Mouse (Mus musculus): ENCODE data around the gene Slc35g3. TPM values are rescaled to one million over a fixed set of nuclear protein-coding genes. Genes with fewer than 3 reads are reported as not detected.

Slc35g3 gene
- 0.21 and 0.22 TPM in 2 replicates for polyA plus RNA-seq (2015; fragmentation: Nextera tagmentation; extraction: Ambion mirVana)

DNA sequence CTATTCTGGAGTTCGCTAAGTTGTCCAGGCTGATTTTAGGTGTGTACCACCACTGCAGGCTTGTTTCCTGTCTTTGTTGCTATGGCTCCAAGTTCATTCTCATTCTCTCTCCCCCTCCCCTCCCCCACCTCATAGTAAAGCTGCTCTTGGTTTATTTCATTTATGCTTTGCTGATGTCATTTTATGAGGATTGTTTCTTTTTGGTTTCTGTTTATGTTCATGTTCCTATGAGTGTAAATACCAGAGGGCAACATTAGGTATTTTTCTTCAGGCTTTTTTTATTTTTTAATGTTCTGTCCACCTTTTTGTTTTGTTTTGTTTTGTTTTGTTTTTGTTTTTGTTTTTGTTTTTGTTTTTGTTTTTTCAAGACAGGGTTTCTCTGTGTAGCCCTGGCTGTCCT, at the start of gene Slc35g3:
Gene Slc35g3 (minus strand): TSS at position 101 of the 400 bp plus-strand sequence.
- no peaks in the 10 kb centered on the region for H3K36me3 ChIP-seq (ENCODE audit: control insufficient read depth, insufficient read depth, low read length)
- WGBS: 81% methylated on average over 1 of the region's 1 CpGs
- peaks cover 29% of the 10 kb centered on the region for H3K4me1 ChIP-seq (ENCODE audit: control insufficient read depth, insufficient read depth, low read length)
- H3K27ac ChIP-seq (ENCODE audit: low read length): peak within 1 kb of the TSS; percentile 99
- H3K4me3 ChIP-seq (ENCODE audit: low read depth, low read length): no peak within 1 kb of the TSS
- no peak within 1 kb of the TSS for H3K9ac ChIP-seq (ENCODE audit: low read depth, low read length)
- ATAC-seq: no peak
- H3K9me3 ChIP-seq (replicated peaks; ENCODE audit: control insufficient read depth, low read length, poor library complexity, severe bottlenecking): no peaks in the 10 kb centered on the region
- no peaks in the 10 kb centered on the region for H3K27me3 ChIP-seq (ENCODE audit: control insufficient read depth, insufficient read depth, low read depth, low read length)
- H3K4me2 ChIP-seq (ENCODE audit: low read length): no peak within 1 kb of the TSS

DNA sequence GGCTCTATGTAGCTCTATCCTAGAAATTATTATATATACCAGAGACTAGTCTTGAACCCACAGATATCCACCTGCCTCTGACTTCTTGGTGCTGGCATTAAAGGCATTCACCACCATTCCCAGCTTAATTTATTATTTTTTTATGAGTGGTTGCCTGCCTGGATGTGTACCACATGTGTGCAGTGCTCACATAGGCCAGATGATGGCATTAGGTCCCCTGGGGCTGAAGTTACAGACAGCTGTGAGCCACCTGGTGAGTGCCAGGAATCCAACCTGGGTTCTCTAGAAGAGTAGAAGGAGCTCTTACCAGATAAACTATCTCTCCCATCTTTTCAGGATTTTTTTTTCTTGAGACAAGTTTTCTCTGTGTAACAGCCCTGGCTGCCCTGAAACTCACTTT, 48.5 kb upstream of the Slc35g3 start:
- no peak overlapping the region for H3K27ac ChIP-seq (ENCODE audit: low read length)
- no peak overlapping the region for H3K4me3 ChIP-seq (ENCODE audit: low read depth, low read length)
- no peak overlapping the region for H3K9ac ChIP-seq (ENCODE audit: low read depth, low read length)
- no peak for ATAC-seq
- no peak overlapping the region for H3K4me2 ChIP-seq (ENCODE audit: low read length)
- peaks cover 9% of the 10 kb centered on the region for H3K27me3 ChIP-seq (ENCODE audit: control insufficient read depth, insufficient read depth, low read depth, low read length)
- H3K9me3 ChIP-seq (replicated peaks; ENCODE audit: control insufficient read depth, low read length, poor library complexity, severe bottlenecking): no peaks in the 10 kb centered on the region
- no peaks in the 10 kb centered on the region for H3K4me1 ChIP-seq (ENCODE audit: control insufficient read depth, insufficient read depth, low read length)
- H3K36me3 ChIP-seq (ENCODE audit: control insufficient read depth, insufficient read depth, low read length): no peaks in the 10 kb centered on the region

DNA sequence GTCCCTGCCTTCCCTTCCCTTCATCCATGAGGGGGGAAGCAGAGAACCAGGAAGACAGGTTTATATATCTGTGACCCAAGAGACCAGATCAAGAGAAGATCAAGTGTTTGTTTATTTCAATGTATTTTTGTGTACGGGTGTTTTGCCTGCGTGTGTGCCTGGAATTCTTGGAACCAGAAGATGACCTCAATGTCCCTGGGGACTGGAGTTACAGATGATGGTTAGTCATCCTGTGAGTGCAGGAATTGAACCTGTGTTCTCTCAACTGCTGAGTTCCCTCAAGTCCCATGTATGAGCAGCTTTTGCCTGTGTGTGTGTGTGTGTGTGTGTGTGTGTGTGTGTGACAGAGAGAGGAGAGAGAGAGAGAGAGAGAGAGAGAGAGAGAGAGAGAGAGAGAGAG, 45.9 kb upstream of the Slc35g3 start:
- Histone ChIP-seq H3K4me2 (ENCODE audit: low read length) (no peak overlapping the region), H3K4me1 (ENCODE audit: control insufficient read depth, insufficient read depth, low read length) (peaks cover 24% of the 10 kb centered on the region), H3K9ac (ENCODE audit: low read depth, low read length) (no peak overlapping the region), H3K36me3 (ENCODE audit: control insufficient read depth, insufficient read depth, low read length) (no peaks in the 10 kb centered on the region), H3K9me3 (replicated peaks; ENCODE audit: control insufficient read depth, low read length, poor library complexity, severe bottlenecking) (no peaks in the 10 kb centered on the region), H3K27me3 (ENCODE audit: control insufficient read depth, insufficient read depth, low read depth, low read length) (peaks cover 16% of the 10 kb centered on the region), H3K4me3 (ENCODE audit: low read depth, low read length) (no peak overlapping the region), H3K27ac (ENCODE audit: low read length) (no peak overlapping the region)
- ATAC-seq: no peak
- 89% methylated on average over 2 of the region's 2 CpGs for WGBS

DNA sequence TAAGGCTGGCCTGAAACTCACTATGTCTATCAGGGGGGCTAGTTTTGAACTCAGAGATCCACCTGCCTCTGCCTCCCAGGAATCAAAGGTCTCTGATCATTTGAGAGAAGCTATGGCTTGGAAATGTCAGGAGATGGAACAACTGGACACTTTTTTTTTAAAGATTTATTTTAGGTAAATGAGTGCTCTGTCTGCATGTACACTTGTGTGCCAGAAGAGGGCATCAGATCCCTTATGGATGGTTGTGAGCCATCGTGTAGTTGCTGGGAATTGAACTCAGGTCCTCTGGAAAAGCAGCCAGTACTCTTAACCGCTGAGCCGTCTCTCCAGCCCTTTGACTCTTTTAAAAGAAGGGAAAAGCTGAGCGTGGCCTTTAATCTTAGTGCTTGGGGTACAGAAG, 44.6 kb upstream of the Slc35g3 start:
- H3K4me3 ChIP-seq (ENCODE audit: low read depth, low read length): no peak overlapping the region
- no peak overlapping the region for H3K27ac ChIP-seq (ENCODE audit: low read length)
- no peaks in the 10 kb centered on the region for H3K9me3 ChIP-seq (replicated peaks; ENCODE audit: control insufficient read depth, low read length, poor library complexity, severe bottlenecking)
- peaks cover 36% of the 10 kb centered on the region for H3K4me1 ChIP-seq (ENCODE audit: control insufficient read depth, insufficient read depth, low read length)
- H3K9ac ChIP-seq (ENCODE audit: low read depth, low read length): no peak overlapping the region
- H3K36me3 ChIP-seq (ENCODE audit: control insufficient read depth, insufficient read depth, low read length): no peaks in the 10 kb centered on the region
- peaks cover 16% of the 10 kb centered on the region for H3K27me3 ChIP-seq (ENCODE audit: control insufficient read depth, insufficient read depth, low read depth, low read length)
- no peak overlapping the region for H3K4me2 ChIP-seq (ENCODE audit: low read length)
- ATAC-seq: no peak
- WGBS: 86% methylated on average over 4 of the region's 4 CpGs

DNA sequence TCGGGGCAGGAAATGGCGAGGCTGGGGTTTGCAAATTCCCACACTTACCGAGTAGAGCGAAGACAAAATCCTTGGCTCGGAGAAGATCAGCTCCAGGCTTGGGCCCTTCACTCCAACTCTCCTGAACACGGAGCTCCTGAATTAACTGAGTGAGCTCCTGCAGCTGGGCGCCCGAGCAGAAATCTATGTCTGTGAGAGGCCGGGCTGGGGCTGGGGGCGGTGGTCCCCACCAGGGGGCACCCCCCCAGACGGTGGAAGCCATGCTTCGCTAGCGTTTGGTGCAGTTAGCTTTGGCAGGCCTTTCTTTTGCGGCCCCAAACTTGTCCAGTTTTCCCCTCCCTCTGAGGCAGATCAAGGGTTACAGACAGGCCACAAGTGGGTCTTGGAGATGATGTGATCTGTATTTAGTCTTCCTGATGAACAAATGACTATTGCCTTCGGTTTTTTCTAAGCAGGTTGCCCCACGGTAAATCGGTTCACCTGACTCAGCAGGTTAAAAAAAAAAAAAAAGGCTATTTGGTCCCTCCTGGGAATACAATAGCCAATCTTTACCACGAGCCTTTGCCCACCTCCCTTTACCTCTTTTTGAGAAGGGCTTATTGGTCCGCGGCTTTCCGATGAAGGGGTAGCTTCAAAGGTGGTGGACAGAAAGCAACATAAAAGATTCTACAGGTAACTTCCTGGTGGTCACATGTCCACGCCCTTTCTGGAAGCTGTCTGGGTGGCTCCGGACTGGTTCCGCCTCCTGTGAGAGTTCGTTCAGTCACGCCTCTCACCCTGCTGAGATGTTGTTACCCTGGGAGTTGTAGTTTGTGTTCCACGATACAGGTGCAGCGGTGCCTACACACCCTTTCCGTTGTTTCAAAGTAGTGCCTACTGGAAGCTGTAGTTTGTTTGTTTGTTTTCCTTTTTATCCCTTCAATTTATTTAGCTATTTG, 43.5 kb upstream of the Slc35g3 start, which contains the start of gene Tmem102:
Gene Tmem102 (minus strand): TSS at position 653 of the 938 bp plus-strand sequence.
- peaks cover 38% of the 10 kb centered on the region for H3K4me1 ChIP-seq (ENCODE audit: control insufficient read depth, insufficient read depth, low read length)
- peak within 1 kb of the TSS; percentile 90 for H3K4me2 ChIP-seq (ENCODE audit: low read length)
- 0 out of 2 replicates have a peak within 1 kb of the TSS, but pooled peaks have one; percentile 1 for H3K4me3 ChIP-seq (ENCODE audit: low read depth, low read length)
- H3K27ac ChIP-seq (ENCODE audit: low read length): no peak within 1 kb of the TSS
- 8% methylated on average over 29 of the region's 29 CpGs for WGBS
- no peak for ATAC-seq
- peaks cover 16% of the 10 kb centered on the region for H3K27me3 ChIP-seq (ENCODE audit: control insufficient read depth, insufficient read depth, low read depth, low read length)
- H3K36me3 ChIP-seq (ENCODE audit: control insufficient read depth, insufficient read depth, low read length): no peaks in the 10 kb centered on the region
- peak within 1 kb of the TSS; percentile 35; the same call in 1 of the 2 replicates for H3K9ac ChIP-seq (ENCODE audit: low read depth, low read length)
- H3K9me3 ChIP-seq (replicated peaks; ENCODE audit: control insufficient read depth, low read length, poor library complexity, severe bottlenecking): no peaks in the 10 kb centered on the region

DNA sequence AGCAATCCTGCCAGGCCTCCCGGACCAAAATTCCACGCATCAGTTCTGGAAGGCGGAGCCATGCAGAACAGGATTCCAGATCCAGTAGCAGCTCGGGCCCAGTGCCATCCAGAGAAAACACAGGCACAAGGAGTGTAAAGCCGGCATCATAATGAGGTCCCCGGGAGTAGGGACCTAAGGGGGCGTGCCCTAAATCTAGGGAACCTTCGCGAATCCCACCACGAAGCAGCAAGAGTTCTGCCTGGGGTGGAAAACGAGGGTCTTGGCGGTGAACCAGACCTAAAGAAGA, 42.8 kb upstream of the Slc35g3 start:
- H3K4me1 ChIP-seq (ENCODE audit: control insufficient read depth, insufficient read depth, low read length): peaks cover 43% of the 10 kb centered on the region
- no peaks in the 10 kb centered on the region for H3K36me3 ChIP-seq (ENCODE audit: control insufficient read depth, insufficient read depth, low read length)
- H3K9ac ChIP-seq (ENCODE audit: low read depth, low read length): peak overlapping the region; percentile 35; the same call in 1 of the 2 replicates
- H3K27ac ChIP-seq (ENCODE audit: low read length): no peak overlapping the region
- no peak for ATAC-seq
- peak overlapping the region; percentile 90 for H3K4me2 ChIP-seq (ENCODE audit: low read length)
- 0 out of 2 replicates have a peak overlapping the region, but pooled peaks have one; percentile 1 for H3K4me3 ChIP-seq (ENCODE audit: low read depth, low read length)
- H3K27me3 ChIP-seq (ENCODE audit: control insufficient read depth, insufficient read depth, low read depth, low read length): peaks cover 16% of the 10 kb centered on the region
- no peaks in the 10 kb centered on the region for H3K9me3 ChIP-seq (replicated peaks; ENCODE audit: control insufficient read depth, low read length, poor library complexity, severe bottlenecking)
- 5% methylated on average over 12 of the region's 12 CpGs for WGBS

DNA sequence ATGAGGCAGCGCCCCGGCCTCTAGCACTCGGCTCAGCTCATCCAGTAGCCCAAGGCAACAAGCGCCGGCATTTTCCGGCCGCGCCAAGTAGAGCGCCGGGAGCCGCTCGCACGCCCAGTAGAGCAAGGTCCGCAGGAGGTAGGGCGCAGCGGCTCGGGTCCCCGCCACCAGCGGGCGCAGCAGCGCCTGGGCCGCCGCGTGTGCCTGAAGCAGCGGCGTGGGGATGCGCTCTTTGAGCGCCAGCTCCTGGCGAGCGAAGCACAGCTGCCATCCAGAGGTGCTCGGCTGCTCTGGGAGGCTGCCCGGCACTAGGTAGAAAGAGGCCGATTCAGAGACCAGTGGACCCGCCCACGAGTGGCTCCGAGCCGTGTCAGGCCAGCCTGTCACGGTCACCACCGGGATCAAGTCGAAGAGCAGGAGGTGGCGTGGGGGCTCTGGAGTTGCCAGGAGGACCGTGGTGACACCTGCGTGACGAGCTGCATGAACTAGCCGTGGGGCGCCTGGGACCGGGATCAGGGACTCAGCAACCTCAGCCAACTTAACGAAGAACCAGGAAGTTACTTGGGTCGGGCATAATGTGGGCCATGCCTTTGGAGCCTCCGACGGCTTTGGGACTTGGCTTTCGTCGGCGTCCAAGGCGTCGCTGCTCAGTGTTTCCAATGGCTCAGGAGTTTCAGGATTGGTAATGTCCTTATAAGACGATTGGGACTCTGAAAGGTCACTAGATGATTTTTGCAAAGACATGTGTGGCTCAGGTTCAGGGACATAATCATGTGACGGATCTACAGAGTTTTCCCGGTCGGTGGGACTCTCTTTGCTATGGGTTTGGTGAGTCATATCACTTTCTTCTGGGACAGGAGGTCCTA, 42.3 kb upstream of the Slc35g3 start:
- Histone ChIP-seq H3K9me3 (replicated peaks; ENCODE audit: control insufficient read depth, low read length, poor library complexity, severe bottlenecking) (no peaks in the 10 kb centered on the region), H3K4me3 (ENCODE audit: low read depth, low read length) (peak overlapping the region; percentile 54), H3K4me2 (ENCODE audit: low read length) (peak overlapping the region; percentile 90), H3K9ac (ENCODE audit: low read depth, low read length) (peak overlapping the region; percentile 64), H3K36me3 (ENCODE audit: control insufficient read depth, insufficient read depth, low read length) (no peaks in the 10 kb centered on the region), H3K4me1 (ENCODE audit: control insufficient read depth, insufficient read depth, low read length) (peaks cover 48% of the 10 kb centered on the region), H3K27me3 (ENCODE audit: control insufficient read depth, insufficient read depth, low read depth, low read length) (peaks cover 16% of the 10 kb centered on the region), H3K27ac (ENCODE audit: low read length) (peak overlapping the region; percentile 45)
- peak; percentile 29; the same call in 1 of the 2 replicates for ATAC-seq
- under 1% methylated on average over 60 of the region's 60 CpGs for WGBS

DNA sequence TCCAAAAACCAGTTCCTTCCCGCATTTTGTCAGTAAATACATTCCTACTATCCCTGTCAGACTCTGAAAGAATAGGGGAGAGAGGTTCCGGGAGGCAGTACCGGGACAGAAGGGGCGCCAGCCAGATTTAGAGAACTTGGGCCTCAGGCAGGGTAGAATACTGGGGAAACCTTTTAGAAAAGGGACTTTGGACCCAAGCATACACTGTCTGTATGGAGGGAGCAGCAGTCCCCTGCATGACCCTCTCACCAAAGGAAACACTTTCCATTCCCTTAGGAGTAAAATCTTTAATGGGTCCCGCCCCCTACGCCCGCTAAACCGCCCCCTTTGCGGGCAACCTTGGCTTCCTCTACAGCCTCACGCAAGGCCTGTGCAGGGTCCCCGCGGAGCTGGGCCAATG, 41.6 kb upstream of the Slc35g3 start:
- peak; percentile 2; the same call in 1 of the 2 replicates for ATAC-seq
- Histone ChIP-seq H3K4me2 (ENCODE audit: low read length) (peak overlapping the region; percentile 90), H3K4me1 (ENCODE audit: control insufficient read depth, insufficient read depth, low read length) (peaks cover 48% of the 10 kb centered on the region), H3K36me3 (ENCODE audit: control insufficient read depth, insufficient read depth, low read length) (no peaks in the 10 kb centered on the region), H3K4me3 (ENCODE audit: low read depth, low read length) (peak overlapping the region; percentile 54), H3K9me3 (replicated peaks; ENCODE audit: control insufficient read depth, low read length, poor library complexity, severe bottlenecking) (no peaks in the 10 kb centered on the region), H3K9ac (ENCODE audit: low read depth, low read length) (peak overlapping the region; percentile 69), H3K27ac (ENCODE audit: low read length) (peak overlapping the region; percentile 45), H3K27me3 (ENCODE audit: control insufficient read depth, insufficient read depth, low read depth, low read length) (peaks cover 16% of the 10 kb centered on the region)
- WGBS: 1% methylated on average over 12 of the region's 12 CpGs
